Mouse (Mus musculus) heart, adult 2 months (tissue): ENCODE measurements around the gene Spata45.

Experiments used
- CTCF ChIP-seq: fragments of 200-600 bp; IDR thresholded peaks from 2 replicates; pipeline ENCODE4 v1.8.1; 2022; ENCODE audit warnings: antibody characterized with exemption, mild to moderate bottlenecking, moderate library complexity
- POLR2A ChIP-seq: fragments of 200-500 bp; IDR thresholded peaks from 2 replicates; pipeline ENCODE4 v1.6.1; 2011; ENCODE audit warnings: mild to moderate bottlenecking, low read depth, low read length, control low read depth; ENCODE audit not compliant: insufficient read depth

DNA sequence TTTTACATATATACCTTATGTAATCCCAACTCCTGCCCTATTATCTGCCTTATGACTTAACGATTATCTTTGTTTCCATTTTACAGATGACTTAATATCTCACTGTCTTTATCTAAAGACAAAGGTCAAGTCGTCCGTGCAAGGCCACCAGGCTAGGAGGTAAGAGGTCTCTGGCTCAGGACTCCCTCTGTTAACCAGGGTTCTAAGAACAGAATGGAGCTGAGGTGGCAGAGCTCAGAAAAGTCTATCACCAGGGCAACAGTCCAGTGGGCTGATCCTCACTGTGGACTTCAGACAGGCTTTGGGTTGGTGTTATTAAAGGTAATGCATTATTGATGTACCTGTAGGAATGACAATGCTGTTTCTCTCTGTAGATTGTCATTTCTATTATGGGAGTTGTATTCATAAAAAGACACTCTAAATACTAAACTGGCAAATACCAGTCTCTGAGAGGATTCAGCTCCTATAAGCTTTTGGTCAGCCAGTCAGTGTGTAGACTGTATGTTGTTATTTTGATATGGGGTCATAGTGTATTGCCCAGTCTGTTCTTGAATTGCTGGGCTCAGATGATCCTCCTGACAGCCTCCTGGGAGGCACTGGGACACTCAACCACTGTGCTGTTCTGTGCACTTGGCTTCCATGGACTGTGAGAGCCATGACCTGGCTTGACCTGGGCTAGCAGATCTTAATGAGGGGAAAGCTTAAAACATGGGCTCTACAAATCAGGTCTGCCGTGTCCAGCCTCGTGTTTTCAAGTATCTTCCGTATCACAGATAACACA lies at the start of gene Spata45:
- TF ChIP-seq POLR2A: no peak
- no peak for TF ChIP-seq CTCF
